Mouse (Mus musculus) liver, adult 2 months (tissue): Measurements from ENCODE around the gene Tmem132b. TPM values are rescaled to one million over a fixed set of nuclear protein-coding genes. Genes with fewer than 3 reads are reported as not detected.

ENCODE experiments used
- DNase-seq: peaks from one replicate; pipeline ENCODE4 v3.0.0-alpha.2; 2011; ENCODE audit warnings: low read depth, low spot score; ENCODE audit errors: extremely low read depth
- H3K27ac ChIP-seq: fragments of 200-500 bp; replicated peaks from 2 replicates; pipeline ENCODE4 v1.5.1; 2012; ENCODE audit warnings: low read depth, mild to moderate bottlenecking, control low read depth, inconsistent platforms, low read length; ENCODE audit not compliant: insufficient read depth
- H3K27me3 ChIP-seq: fragments of 200-500 bp; 2 replicates; pipeline ENCODE4 v1.6.1; 2012; ENCODE audit warnings: mild to moderate bottlenecking, moderate library complexity, low read length, inconsistent platforms; ENCODE audit not compliant: control insufficient read depth, insufficient read depth
- H3K36me3 ChIP-seq: fragments of 200-500 bp; 2 replicates; pipeline ENCODE4 v1.6.1; 2012; ENCODE audit warnings: low read length, inconsistent platforms; ENCODE audit not compliant: control insufficient read depth, insufficient read depth
- H3K4me1 ChIP-seq: fragments of 200-500 bp; 2 replicates; pipeline ENCODE4 v1.6.1; 2011; ENCODE audit warnings: low read length; ENCODE audit not compliant: control insufficient read depth, insufficient read depth
- H3K4me3 ChIP-seq: fragments of 200-500 bp; 2 replicates; pipeline ENCODE4 v1.5.1; 2011; ENCODE audit warnings: low read depth, mild to moderate bottlenecking, control low read depth, low read length, moderate library complexity; ENCODE audit not compliant: insufficient read depth
- H3K79me2 ChIP-seq: fragments of 200-500 bp; 2 replicates; pipeline ENCODE4 v1.6.1; 2012; ENCODE audit warnings: inconsistent platforms, mild to moderate bottlenecking, low read length, moderate library complexity; ENCODE audit not compliant: control insufficient read depth, insufficient read depth
- H3K9ac ChIP-seq: fragments of 200-500 bp; 2 replicates; pipeline ENCODE4 v1.6.1; 2012; ENCODE audit warnings: low read depth, mild to moderate bottlenecking, control low read depth, inconsistent platforms, low read length
- CTCF ChIP-seq: fragments of 200-500 bp; IDR thresholded peaks from 2 replicates; pipeline ENCODE4 v1.5.1; 2011; ENCODE audit warnings: low read depth, low read length, control low read depth
- POLR2A ChIP-seq: fragments of 200-500 bp; IDR thresholded peaks from 2 replicates; pipeline ENCODE4 v1.6.1; 2011; ENCODE audit warnings: low read length, control low read depth; ENCODE audit not compliant: insufficient read depth; ENCODE audit errors: extremely low read depth
- WGBS: fragments of 180-500 bp; shearing (Covaris S2); methylation state at CpG from one replicate; pipeline ENCODE4 v1.1.7; 2018; 5-methylcytosine and 5-hydroxymethylcytosine counted together
- polyA plus RNA-seq: library from polyadenylated mRNA; depleted of rRNA; stranded (reverse); fragments of >200 nt; gene quantifications from 2 replicates; pipeline ENCODE4 v1.2.3, GENCODE M21; 2012
- total RNA-seq: library from RNA; depleted of rRNA; stranded (reverse); fragments of >200 nt; gene quantifications from 2 replicates; pipeline ENCODE4 v1.2.3, GENCODE M21; 2014

Gene Tmem132b
- total and polyA plus RNA-seq, 2 experiments = not detected

DNA sequence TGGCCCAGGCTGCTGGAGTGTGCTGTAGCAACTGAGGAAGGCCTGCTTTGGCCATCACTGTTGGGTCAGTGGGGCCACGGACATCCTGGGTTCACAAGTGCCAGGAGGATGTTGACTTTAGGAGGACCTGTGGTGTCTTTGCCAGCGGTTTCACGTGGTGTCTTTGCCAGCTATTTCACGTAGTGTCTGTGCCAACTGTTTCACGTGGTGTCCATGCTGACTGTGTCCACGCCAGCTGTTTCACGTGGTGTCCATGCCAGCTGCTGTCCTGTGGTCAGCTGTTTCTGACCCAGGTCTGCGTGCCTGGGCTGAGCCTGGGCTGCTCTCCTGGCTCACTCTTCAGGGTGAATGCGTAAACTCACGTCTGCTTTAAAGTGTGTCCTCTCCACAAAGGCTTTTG is 35.9 kb upstream of the Tmem132b start:
- Histone ChIP-seq H3K4me3 (no peak overlapping the region), H3K4me1 (peaks cover 29% of the 10 kb centered on the region), H3K36me3 (peaks cover 26% of the 10 kb centered on the region), H3K79me2 (peaks cover 11% of the 10 kb centered on the region; the same call in 1 of the 2 replicates), H3K27me3 (no peaks in the 10 kb centered on the region), H3K9ac (peak overlapping the region; percentile 62), H3K27ac (peak overlapping the region; percentile 90)
- peak; percentile 99 for DNase-seq
- WGBS = 17% methylated on average over 10 of the region's 10 CpGs
- TF ChIP-seq CTCF (no peak), POLR2A (no peak)

- peaks cover 24% of the 10 kb centered on the region for H3K36me3 ChIP-seq
- peak; percentile 71 for TF ChIP-seq CTCF
- no peak for TF ChIP-seq POLR2A
- H3K4me1 ChIP-seq = peaks cover 27% of the 10 kb centered on the region
- H3K4me3 ChIP-seq = no peak overlapping the region
- DNase-seq = peak; percentile 96
- WGBS = 32% methylated on average over 12 of the region's 12 CpGs
- H3K27me3 ChIP-seq = no peaks in the 10 kb centered on the region
- peaks cover 11% of the 10 kb centered on the region; the same call in 1 of the 2 replicates for H3K79me2 ChIP-seq
- H3K9ac ChIP-seq = peak overlapping the region; percentile 26; the same call in 1 of the 2 replicates
- peak overlapping the region; percentile 80 for H3K27ac ChIP-seq
Observed at GRCm38 (mm10) chr5:125497821-125498600, 33.6 kb upstream of the Tmem132b start.

DNA sequence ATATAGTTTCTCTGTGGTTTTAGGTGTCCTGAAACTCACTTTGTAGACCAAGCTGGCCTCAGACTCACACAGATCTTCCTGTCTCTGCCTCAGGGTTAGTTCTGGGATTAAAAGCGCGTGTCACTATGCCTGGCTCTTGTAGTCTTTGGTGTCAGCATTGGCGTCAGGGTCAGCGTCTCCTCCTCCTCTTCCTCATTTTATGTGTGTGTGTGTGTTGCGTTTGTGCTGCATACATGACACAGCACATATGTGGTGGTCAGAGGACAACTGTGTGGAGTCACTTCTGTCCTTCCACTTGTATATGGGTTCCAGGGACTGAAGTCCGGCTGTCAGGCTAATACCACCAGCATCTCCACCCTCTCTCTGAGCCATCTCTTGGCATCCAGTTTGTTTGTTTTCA is 30.1 kb upstream of the Tmem132b start:
- no peaks in the 10 kb centered on the region for H3K27me3 ChIP-seq
- 83% methylated on average over 6 of the region's 6 CpGs for WGBS
- TF ChIP-seq POLR2A (no peak), CTCF (no peak)

DNA sequence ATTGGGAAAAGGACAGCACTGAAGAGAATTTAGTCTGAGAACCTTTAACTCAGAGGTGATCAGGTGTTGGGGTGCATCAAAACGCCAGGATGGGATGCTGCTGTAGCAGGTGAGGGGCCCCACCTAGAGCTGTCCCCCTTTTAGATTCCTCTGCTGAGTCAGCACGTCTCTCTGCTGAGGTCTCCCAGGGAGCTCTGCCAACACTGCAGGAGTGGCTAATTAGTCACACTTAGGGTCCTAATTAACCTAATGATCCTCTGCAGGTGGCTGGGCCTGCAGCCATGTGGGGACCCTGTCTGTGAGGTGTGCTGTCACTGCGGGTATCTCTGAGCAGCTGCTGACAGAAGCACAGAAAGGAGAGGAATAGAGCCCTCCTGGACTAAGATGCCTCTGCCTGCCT is 29.4 kb upstream of the Tmem132b start:
- no peak for DNase-seq
- peaks cover 8% of the 10 kb centered on the region; the same call in 1 of the 2 replicates for H3K79me2 ChIP-seq
- TF ChIP-seq POLR2A (no peak), CTCF (no peak)
- no peak overlapping the region for H3K9ac ChIP-seq
- H3K27me3 ChIP-seq = no peaks in the 10 kb centered on the region
- peaks cover 42% of the 10 kb centered on the region for H3K36me3 ChIP-seq
- H3K4me1 ChIP-seq = peaks cover 13% of the 10 kb centered on the region
- no peak overlapping the region for H3K27ac ChIP-seq
- no peak overlapping the region for H3K4me3 ChIP-seq
- WGBS = 86% methylated on average over 3 of the region's 3 CpGs

More for the DNA sequence above, 30.1 kb upstream of the Tmem132b start:
- Histone ChIP-seq H3K27ac (no peak overlapping the region; the same call in 1 of the 2 replicates), H3K4me1 (peaks cover 13% of the 10 kb centered on the region), H3K9ac (no peak overlapping the region), H3K79me2 (peaks cover 8% of the 10 kb centered on the region; the same call in 1 of the 2 replicates), H3K36me3 (peaks cover 39% of the 10 kb centered on the region), H3K4me3 (no peak overlapping the region)
- peak; percentile 67 for DNase-seq

- Histone ChIP-seq H3K4me3 (no peak overlapping the region), H3K4me1 (peaks cover 5% of the 10 kb centered on the region; the same call in 1 of the 2 replicates), H3K9ac (no peak overlapping the region), H3K27me3 (no peaks in the 10 kb centered on the region), H3K27ac (no peak overlapping the region), H3K79me2 (peaks cover 8% of the 10 kb centered on the region; the same call in 1 of the 2 replicates), H3K36me3 (peaks cover 50% of the 10 kb centered on the region)
- 85% methylated on average over 6 of the region's 6 CpGs for WGBS
- TF ChIP-seq CTCF (no peak), POLR2A (no peak)
- no peak for DNase-seq
Observed at GRCm38 (mm10) chr5:125503628-125504027, 27.9 kb upstream of the Tmem132b start.

DNA sequence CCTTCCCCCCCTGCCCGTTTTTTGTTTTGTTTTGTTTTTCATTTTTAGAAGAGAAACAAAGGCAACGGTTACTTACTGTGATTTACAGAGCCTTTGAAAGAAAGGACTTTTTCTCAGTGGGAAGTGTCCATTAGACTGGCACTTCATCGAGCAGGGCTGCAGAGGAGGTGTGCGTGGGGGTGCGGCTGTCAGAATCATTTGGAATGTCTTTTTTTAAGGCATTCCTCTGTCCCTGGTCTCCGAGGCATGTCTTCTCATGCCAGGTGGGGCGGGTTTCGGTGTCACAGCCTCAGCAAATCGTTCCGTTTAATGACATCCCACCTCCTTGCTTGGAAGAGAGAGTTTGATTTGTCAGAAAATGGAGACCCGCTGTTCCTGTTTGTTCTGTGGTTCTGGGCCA is 26.9 kb upstream of the Tmem132b start:
- no peak for TF ChIP-seq CTCF
- no peak overlapping the region for H3K27ac ChIP-seq
- no peak overlapping the region for H3K9ac ChIP-seq
- H3K4me3 ChIP-seq = no peak overlapping the region
- DNase-seq = no peak
- peaks cover 2% of the 10 kb centered on the region; the same call in 1 of the 2 replicates for H3K4me1 ChIP-seq
- peaks cover 2% of the 10 kb centered on the region; the same call in 1 of the 2 replicates for H3K79me2 ChIP-seq
- H3K36me3 ChIP-seq = peaks cover 50% of the 10 kb centered on the region
- 92% methylated on average over 11 of the region's 11 CpGs for WGBS
- no peaks in the 10 kb centered on the region for H3K27me3 ChIP-seq
